Mouse (Mus musculus): ENCODE measurements around the gene Nudt5.
A peak's percentile ranks its signal among the peaks of the same experiment; 100 is the strongest.

The Nudt5 gene

DNA sequence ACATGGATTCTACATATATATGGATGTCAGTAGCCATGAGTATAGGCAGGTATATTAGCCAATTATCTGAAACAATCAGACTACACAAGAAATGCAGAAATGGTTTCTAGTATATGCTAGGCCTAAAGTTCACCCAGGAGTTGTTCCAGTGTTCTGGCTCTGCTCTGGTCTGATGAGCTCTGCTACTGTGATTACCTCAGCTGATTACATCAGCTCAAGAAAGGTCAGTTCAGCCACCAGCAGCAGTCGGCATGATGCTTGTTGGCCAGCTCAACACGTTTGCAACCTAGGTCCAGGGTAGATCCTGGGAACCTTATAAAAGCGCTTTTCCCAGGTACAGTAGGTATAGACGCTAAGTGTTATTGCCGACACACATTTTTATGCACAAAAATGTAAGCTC lies 24.9 kb downstream of the Nudt5 start:
- no peak for DNase-seq

DNA sequence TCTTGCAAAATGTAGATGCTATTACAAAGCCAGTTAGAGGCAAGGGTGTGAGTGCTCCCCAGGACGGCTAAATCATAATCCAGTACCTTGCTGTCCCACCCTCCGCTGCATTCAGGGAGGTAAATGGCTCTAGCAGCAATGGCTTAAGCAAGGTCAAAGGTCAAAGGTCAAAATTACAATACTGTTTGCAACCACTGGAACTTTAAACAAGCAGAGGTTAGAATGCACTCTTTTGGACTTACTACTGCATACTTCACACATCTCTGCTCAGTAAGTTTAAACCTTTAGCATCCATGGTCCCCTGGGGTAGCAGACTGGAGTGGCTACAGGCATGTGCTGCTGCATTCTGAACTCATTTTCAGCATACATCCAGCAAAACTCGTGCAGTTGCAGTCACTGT lies 32.6 kb downstream of the Nudt5 start:
- no peak for DNase-seq

DNA sequence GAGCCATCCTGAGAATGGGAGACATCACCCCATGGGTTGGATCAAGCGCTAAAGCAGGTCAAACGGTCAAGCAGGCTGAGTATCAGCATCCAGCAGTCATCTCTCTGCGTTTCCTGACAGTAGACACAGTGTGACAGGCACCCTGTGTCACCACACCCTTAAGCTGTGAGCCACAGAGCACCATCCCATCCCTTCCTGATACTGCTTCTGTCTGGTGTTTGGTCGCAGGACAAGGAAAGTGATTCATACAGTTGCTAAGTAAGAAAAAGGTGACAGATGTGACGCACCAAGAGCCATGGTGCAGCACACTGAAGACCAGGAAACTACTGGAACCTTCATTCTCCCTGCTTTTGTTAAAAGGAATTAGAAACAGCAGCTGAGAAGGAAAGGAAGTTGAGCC lies 44.0 kb downstream of the Nudt5 start:
- DNase-seq, result no peak

DNA sequence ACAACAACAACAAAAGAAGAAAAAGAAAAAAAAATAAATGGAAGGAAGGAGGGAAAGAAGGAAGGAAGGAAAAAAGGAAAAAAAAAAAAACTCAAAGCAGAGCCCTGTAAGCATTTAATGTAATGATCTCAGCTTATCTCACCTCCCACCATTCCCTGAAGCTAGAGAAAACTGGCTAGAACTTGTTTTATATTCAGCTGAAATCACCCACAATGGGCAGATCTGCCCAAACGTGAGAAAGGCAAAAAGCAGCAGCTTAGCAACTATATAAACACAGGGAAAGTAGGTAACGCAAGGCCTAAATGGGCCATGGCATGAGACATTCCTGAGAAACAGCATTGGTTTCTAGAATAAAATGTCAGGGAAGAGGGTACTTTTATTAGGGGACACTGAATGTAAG lies 44.6 kb downstream of the Nudt5 start:
- DNase-seq, result no peak

DNA sequence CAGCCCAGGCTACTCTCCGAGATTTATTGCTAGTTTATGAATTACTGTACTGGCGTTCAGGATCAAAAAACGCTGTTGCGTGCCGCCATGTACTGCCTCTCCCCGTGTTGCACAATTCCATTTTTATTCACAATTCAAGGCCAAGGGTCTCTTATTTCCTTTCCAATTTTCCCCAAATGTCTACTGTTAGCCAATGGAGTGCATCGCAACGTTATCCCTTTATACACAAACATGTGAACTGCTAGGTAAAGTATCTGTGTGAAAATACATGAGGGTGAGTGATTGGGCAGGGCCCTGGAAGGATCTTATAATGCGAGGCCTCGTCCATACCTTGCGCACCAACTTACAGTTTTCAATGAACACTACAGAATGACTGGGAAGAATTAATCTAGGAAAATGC lies 49.5 kb downstream of the Nudt5 start:
- no peak for DNase-seq

DNA sequence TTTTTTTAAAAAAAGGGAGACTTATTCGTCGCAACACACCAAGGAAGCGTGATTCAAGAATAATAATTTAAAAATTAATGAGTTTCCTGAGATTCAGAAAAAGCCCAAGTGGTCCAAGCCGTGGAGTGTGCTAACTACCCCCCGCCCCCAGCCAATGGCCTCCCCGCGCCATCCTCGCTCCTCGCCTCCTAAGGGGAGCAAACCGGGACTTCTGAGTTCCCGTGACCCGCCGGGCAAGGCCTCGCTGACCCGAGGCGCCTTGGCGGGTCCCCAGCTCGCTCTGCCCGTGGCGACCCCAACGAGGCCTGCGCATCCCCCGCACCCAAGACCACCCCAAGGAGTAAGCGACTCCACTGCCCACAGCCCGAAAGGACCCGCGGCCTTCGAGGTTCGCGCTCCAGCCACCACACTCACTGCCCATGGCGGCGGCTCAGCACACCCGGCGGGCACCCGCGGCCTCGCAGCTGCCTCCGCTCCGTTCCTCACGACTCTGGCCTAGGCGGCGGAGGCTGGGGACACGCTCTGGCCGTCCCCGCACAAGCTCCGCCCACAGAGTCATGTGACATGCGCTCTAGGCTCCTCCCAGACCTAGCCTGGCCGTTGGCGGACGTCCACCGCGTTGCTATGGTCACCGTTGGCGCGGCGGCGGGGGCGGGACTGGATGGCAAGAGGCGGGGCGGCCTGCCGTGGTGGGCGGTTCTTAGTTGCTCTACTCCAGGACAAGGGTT lies 50.2 kb downstream of the Nudt5 start, which contains the start of gene Sec61a2:
Gene Sec61a2, minus strand, starts transcription at position 590 of the 728 bp plus-strand sequence.
- peak; percentile 91 for DNase-seq

DNA sequence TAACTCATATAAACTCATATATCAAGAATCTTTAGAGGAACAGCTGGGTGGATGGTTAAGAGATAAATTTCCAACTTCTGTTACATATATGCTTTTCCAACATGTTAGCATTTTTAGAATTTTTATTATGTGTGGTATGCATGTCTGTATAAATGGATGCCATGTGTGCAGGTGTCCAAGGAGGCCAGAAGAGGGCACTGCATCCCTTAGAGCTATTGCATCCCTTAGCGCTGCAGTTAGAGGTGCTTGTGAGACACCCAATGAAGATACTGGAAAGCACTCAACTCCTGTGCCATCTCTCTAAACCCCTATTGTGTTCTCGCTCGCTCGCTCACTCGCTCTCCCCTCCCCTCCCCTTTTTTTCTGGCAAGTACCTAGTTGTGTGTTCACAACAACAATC lies 55.3 kb downstream of the Nudt5 start:
- DNase-seq, result peak; percentile 61

DNA sequence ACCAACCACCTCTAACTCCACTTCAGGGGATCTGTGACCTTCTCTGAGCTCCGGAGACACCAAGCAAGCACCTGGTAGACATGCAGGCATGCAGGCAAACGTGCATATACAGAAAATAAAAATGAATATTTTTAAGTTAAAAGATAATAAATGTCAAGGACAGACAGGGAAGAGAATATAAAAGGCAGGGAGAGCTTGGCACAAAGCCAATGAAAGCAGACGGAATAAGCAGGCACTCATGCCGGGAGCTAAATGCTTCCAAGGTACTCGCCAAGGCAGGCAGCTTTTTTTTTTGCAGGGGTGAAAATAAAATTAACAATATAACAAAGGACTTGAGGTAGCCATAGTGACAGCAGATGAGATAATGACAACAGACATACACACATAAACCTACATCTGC lies 61.3 kb downstream of the Nudt5 start:
- no peak for DNase-seq

DNA sequence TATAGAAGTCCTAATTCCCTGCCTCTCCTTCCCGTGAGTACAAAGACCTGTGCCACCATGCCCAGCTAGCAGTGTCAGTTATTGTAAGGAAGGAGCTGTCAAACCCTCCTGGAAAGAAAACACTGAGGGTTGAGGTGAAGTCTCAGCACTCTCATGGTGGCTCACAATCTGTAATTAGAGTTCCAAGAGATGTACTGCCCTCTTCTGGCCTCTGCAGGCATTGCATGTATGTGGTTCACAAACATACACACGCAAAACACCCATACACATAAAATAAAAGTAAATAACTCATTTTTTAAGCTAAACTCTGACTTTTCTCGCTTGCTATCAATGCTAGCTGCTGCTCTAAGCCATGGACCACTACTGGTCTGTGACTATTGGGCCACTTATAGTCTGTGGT lies 61.8 kb downstream of the Nudt5 start:
- DNase-seq, result peak; percentile 74

DNA sequence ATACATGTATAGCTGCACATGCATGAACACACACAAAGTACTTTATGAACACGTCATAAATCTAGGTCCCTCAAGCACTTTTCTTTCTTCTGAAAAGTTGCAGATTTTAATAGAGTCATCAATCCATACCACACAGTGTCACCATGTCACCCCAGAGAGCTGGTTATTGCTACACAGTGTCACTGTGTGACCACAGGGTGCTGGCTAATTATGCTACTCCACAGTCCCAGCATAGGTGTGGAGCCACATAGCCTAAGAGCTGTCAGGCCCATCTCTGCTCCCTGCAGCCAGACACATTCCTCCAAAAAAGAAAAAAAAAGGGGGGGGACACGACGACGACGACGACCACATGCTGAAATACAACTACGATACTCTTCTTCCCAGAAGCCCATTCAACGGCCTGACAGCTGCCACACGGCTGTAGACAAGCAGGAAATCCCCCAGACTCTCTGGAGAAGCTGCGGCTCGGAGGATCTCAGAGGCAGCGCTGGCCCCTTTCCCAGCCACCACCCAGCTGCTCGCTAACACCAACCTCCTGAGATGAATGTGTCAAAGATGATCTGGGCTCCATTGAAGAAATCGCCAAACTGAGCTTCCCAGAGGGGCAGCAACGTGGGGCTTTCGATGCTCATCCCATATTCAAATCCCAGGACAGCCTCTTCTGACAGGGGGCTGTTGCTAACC lies 66.6 kb downstream of the Nudt5 start:
- no peak for DNase-seq

All from thymus, postnatal 4 days (tissue).